Mouse (Mus musculus) ES-E14 (cell line): ENCODE results near the gene Chrm4.

Experiments
- CHD2 ChIP-seq: IDR thresholded peaks from 2 replicates; pipeline ENCODE4 v1.6.1; 2014; ENCODE audit warnings: mild to moderate bottlenecking, low read depth, low read length, inconsistent platforms
- HCFC1 ChIP-seq: IDR thresholded peaks from 2 replicates; pipeline ENCODE4 v1.6.1; 2012; ENCODE audit warnings: low read length, inconsistent platforms, borderline replicate concordance; ENCODE audit not compliant: insufficient read depth
- MAFK ChIP-seq: IDR thresholded peaks from 2 replicates; pipeline ENCODE4 v1.6.1; 2014; ENCODE audit warnings: mild to moderate bottlenecking, low read depth, low read length, inconsistent platforms; ENCODE audit not compliant: insufficient read depth

GRCm38 (mm10) chr2:91975581-91976541, 48.8 kb downstream of the Chrm4 start, which contains the start of gene Dgkz:
- TF ChIP-seq HCFC1 (no peak), CHD2 (no peak), MAFK (no peak)
